Mouse (Mus musculus) left cerebral cortex, adult 9 months (tissue): ENCODE measurements at regions not wholly inside any gene's neighbourhood (a gene's known extent, or its start where the extent isn't known, plus 50 kb on each side); places are given as distances from the start of the nearest gene placed in this dataset.

Source experiments
- DNase-seq, 2 experiments: peaks; one replicate each; pipeline ENCODE4 v3.0.0; 2022; ENCODE audit warnings: low spot score in 2 of 2

- no peak for DNase-seq
These were observed 95.0 kb upstream of the Supt20 start for GRCm38 (mm10) chr3:54597326-54598274.

- DNase-seq = no peak
These were observed 94.3 kb upstream of the Supt20 start for GRCm38 (mm10) chr3:54598296-54598695.

- DNase-seq = no peak
These were observed 87.8 kb upstream of the Supt20 start for GRCm38 (mm10) chr3:54604705-54605379.

GRCm38 (mm10) chr3:54611431-54611990 is 81.1 kb upstream of the Supt20 start:
- DNase-seq = no peak

GRCm38 (mm10) chr3:54613845-54614244 is 78.8 kb upstream of the Supt20 start:
- DNase-seq = no peak

GRCm38 (mm10) chr3:54617298-54617697 is 75.3 kb upstream of the Supt20 start:
- no peak for DNase-seq

- no peak for DNase-seq
These were observed 74.3 kb upstream of the Supt20 start for GRCm38 (mm10) chr3:54618286-54618685.

- DNase-seq = no peak
These were observed 62.4 kb upstream of the Supt20 start for GRCm38 (mm10) chr3:54630254-54630653.

GRCm38 (mm10) chr3:54632731-54633130 is 59.9 kb upstream of the Supt20 start:
- no peak for DNase-seq

GRCm38 (mm10) chr3:54633446-54633845 is 59.2 kb upstream of the Supt20 start:
- DNase-seq = no peak

- DNase-seq = no peak
These were observed 58.2 kb upstream of the Supt20 start for GRCm38 (mm10) chr3:54634456-54634855.
